Comparison of ENCODE assay signal across 8 mouse cellular contexts in genomic region chr10:117375163-117375562, GRCm38 (mm10). TPM values are rescaled to one million over a fixed set of nuclear protein-coding genes. Genes with fewer than 3 reads are reported as not detected.
DNase-seq lines count a peak whose midpoint lies in the region; ATAC-seq lines count a peak whose summit lies in the region.

No protein-coding gene starts in this region.

- DNase-seq in embryo, embryonic 11 days: peak; percentile 17
- DNase-seq in embryo, embryonic 9.5 days (ENCODE audit: extremely low spot score): no peak
- peak; percentile 63 for DNase-seq in A20 (ENCODE audit: low read depth, low spot score)
- DNase-seq in Muller cell, postnatal 12 days (ENCODE audit: inconsistent ontology term): no peak
- DNase-seq in kidney, adult 18-20 months: no peak

- peak overlapping the region; percentile 96 for H3K27ac ChIP-seq in forebrain, embryonic 15.5 days (replicated peaks)
- no peak overlapping the region for H3K27ac ChIP-seq in liver, embryonic 16.5 days (ENCODE audit: low read length)

- peaks cover 25% of the 10 kb centered on the region for H3K4me1 ChIP-seq in forebrain, embryonic 15.5 days
- peaks cover 19% of the 10 kb centered on the region for H3K4me1 ChIP-seq in liver, embryonic 16.5 days (ENCODE audit: control insufficient read depth, low read depth, low read length)

- H3K9me3 ChIP-seq in forebrain, embryonic 15.5 days: no peaks in the 10 kb centered on the region
- H3K9me3 ChIP-seq in liver, embryonic 16.5 days (replicated peaks; ENCODE audit: control insufficient read depth, low read length): no peaks in the 10 kb centered on the region

- H3K4me2 ChIP-seq in forebrain, embryonic 15.5 days (replicated peaks): peak overlapping the region; percentile 51
- peak overlapping the region; percentile 93 for H3K4me2 ChIP-seq in liver, embryonic 16.5 days (ENCODE audit: low read depth, low read length)

- no peaks in the 10 kb centered on the region for H3K27me3 ChIP-seq in forebrain, embryonic 15.5 days
- no peaks in the 10 kb centered on the region for H3K27me3 ChIP-seq in liver, embryonic 16.5 days (ENCODE audit: control insufficient read depth, insufficient read depth, low read depth, low read length)

- peak overlapping the region; percentile 86 for H3K4me3 ChIP-seq in forebrain, embryonic 15.5 days
- H3K4me3 ChIP-seq in liver, embryonic 16.5 days (ENCODE audit: low read depth, low read length): peak overlapping the region; percentile 99

- H3K36me3 ChIP-seq in forebrain, embryonic 15.5 days: no peaks in the 10 kb centered on the region
- H3K36me3 ChIP-seq in liver, embryonic 16.5 days (ENCODE audit: control insufficient read depth, insufficient read depth): no peaks in the 10 kb centered on the region

- 21% methylated on average over 10 of the region's 10 CpGs for WGBS in forebrain, embryonic 15.5 days
- 7% methylated on average over 10 of the region's 10 CpGs for WGBS in liver, embryonic 16.5 days (ENCODE audit: insufficient replicate concordance)

- H3K9ac ChIP-seq in forebrain, embryonic 15.5 days (replicated peaks): peak overlapping the region; percentile 99
- peak overlapping the region; percentile 95 for H3K9ac ChIP-seq in liver, embryonic 16.5 days (ENCODE audit: low read depth, low read length)

- ATAC-seq in forebrain, embryonic 15.5 days (replicated peaks): no peak
- ATAC-seq in liver, embryonic 16.5 days (ENCODE audit: low read depth): no peak
- no peak for ATAC-seq in inflammation-experienced regulatory T-cells, adult 6 months

RNA-seq across cellular contexts. Expression of gene Cpsf6, which starts 4.7 kb away (rescaled TPM):
- 201 and 205 TPM in 2 replicates for polyA plus RNA-seq in forebrain, embryonic 15.5 days (2015; fragmentation: Nextera tagmentation; extraction: Ambion mirVana)
- polyA plus RNA-seq in liver, embryonic 16.5 days (2015; fragmentation: Nextera tagmentation; extraction: Ambion mirVana): 49.4 and 50.5 TPM in 2 replicates
- polyA plus RNA-seq in inflammation-experienced regulatory T-cells, adult 6 months (2017; shearing (Covaris generic)): 100 to 1,000 TPM; 103 to 132 (median 120) TPM

Comparison
In these comparisons a context has a peak if more than half of its experiments do, and no peak if none do; other contexts are left out.
1. DNase-seq: peak in embryo, embryonic 11 days (single experiment) and A20 (single experiment); none in embryo, embryonic 9.5 days (single experiment), Muller cell, postnatal 12 days (single experiment) and kidney, adult 18-20 months (single experiment).